Mouse (Mus musculus): Measurements from ENCODE around the gene Fam234b. TPM values are rescaled to one million over a fixed set of nuclear protein-coding genes. Genes with fewer than 3 reads are reported as not detected.

The Fam234b gene
- polyA plus RNA-seq, 1 experiment from 2014 or later: 48.8 TPM

GRCm38 (mm10) chr6:135235742-135236141 is 38.0 kb downstream of the Fam234b start:
- Histone ChIP-seq H3K9me3 (no peaks in the 10 kb centered on the region), H3K27ac (no peak overlapping the region), H3K27me3 (no peaks in the 10 kb centered on the region), H3K4me3 (replicated peaks) (no peak overlapping the region), H3K36me3 (replicated peaks) (peaks cover 38% of the 10 kb centered on the region), H3K4me1 (no peaks in the 10 kb centered on the region), H3K4me2 (no peak overlapping the region), H3K9ac (no peak overlapping the region)
- ATAC-seq (ENCODE audit: low FRiP score): no peak
- 96% methylated on average over 3 of the region's 3 CpGs for WGBS

- H3K4me2 ChIP-seq: no peak overlapping the region
- 89% methylated on average over 3 of the region's 3 CpGs for WGBS
- no peaks in the 10 kb centered on the region for H3K9me3 ChIP-seq
- H3K27ac ChIP-seq: no peak overlapping the region
- no peak for ATAC-seq (ENCODE audit: low FRiP score)
- H3K36me3 ChIP-seq (replicated peaks): peaks cover 35% of the 10 kb centered on the region
- no peaks in the 10 kb centered on the region for H3K27me3 ChIP-seq
- H3K9ac ChIP-seq: no peak overlapping the region
- H3K4me1 ChIP-seq: no peaks in the 10 kb centered on the region
- H3K4me3 ChIP-seq (replicated peaks): no peak overlapping the region
These were observed 38.8 kb downstream of the Fam234b start for GRCm38 (mm10) chr6:135236576-135236975.

GRCm38 (mm10) chr6:135237326-135237725 is 39.5 kb downstream of the Fam234b start:
- Histone ChIP-seq H3K9ac (no peak overlapping the region), H3K4me2 (no peak overlapping the region), H3K4me3 (replicated peaks) (no peak overlapping the region), H3K27me3 (no peaks in the 10 kb centered on the region), H3K36me3 (replicated peaks) (peaks cover 29% of the 10 kb centered on the region), H3K4me1 (no peaks in the 10 kb centered on the region), H3K9me3 (no peaks in the 10 kb centered on the region), H3K27ac (no peak overlapping the region)
- ATAC-seq (ENCODE audit: low FRiP score): no peak
- WGBS: 83% methylated on average over 14 of the region's 14 CpGs

GRCm38 (mm10) chr6:135238211-135238610 is 40.4 kb downstream of the Fam234b start:
- Histone ChIP-seq H3K27me3 (no peaks in the 10 kb centered on the region), H3K27ac (no peak overlapping the region), H3K36me3 (replicated peaks) (peaks cover 20% of the 10 kb centered on the region), H3K4me2 (no peak overlapping the region), H3K4me3 (replicated peaks) (no peak overlapping the region), H3K9ac (no peak overlapping the region), H3K9me3 (no peaks in the 10 kb centered on the region), H3K4me1 (no peaks in the 10 kb centered on the region)
- 54% methylated on average over 4 of the region's 4 CpGs for WGBS
- ATAC-seq (ENCODE audit: low FRiP score): no peak

GRCm38 (mm10) chr6:135240361-135240760 is 42.6 kb downstream of the Fam234b start:
- Histone ChIP-seq H3K9ac (no peak overlapping the region), H3K27ac (no peak overlapping the region), H3K4me3 (replicated peaks) (no peak overlapping the region), H3K4me1 (no peaks in the 10 kb centered on the region), H3K4me2 (no peak overlapping the region), H3K27me3 (no peaks in the 10 kb centered on the region), H3K36me3 (replicated peaks) (peaks cover 14% of the 10 kb centered on the region), H3K9me3 (no peaks in the 10 kb centered on the region)
- 95% methylated on average over 8 of the region's 8 CpGs for WGBS
- ATAC-seq (ENCODE audit: low FRiP score): no peak

- Histone ChIP-seq H3K27ac (no peak overlapping the region), H3K9me3 (no peaks in the 10 kb centered on the region), H3K36me3 (replicated peaks) (no peaks in the 10 kb centered on the region), H3K4me3 (replicated peaks) (no peak overlapping the region), H3K27me3 (peaks cover 9% of the 10 kb centered on the region; the same call in 1 of the 2 replicates), H3K9ac (no peak overlapping the region), H3K4me1 (no peaks in the 10 kb centered on the region; the same call in 1 of the 2 replicates), H3K4me2 (no peak overlapping the region)
- 62% methylated on average over 8 of the region's 8 CpGs for WGBS
- ATAC-seq (ENCODE audit: low FRiP score): no peak
These were observed 47.8 kb downstream of the Fam234b start for GRCm38 (mm10) chr6:135245586-135245985.

- Histone ChIP-seq H3K27me3 (peaks cover 12% of the 10 kb centered on the region; the same call in 1 of the 2 replicates), H3K27ac (no peak overlapping the region), H3K4me3 (replicated peaks) (no peak overlapping the region), H3K4me1 (peaks cover 20% of the 10 kb centered on the region), H3K9me3 (no peaks in the 10 kb centered on the region), H3K36me3 (replicated peaks) (no peaks in the 10 kb centered on the region), H3K9ac (no peak overlapping the region), H3K4me2 (no peak overlapping the region)
- 58% methylated on average over 6 of the region's 6 CpGs for WGBS
- no peak for ATAC-seq (ENCODE audit: low FRiP score)
These were observed 50.1 kb downstream of the Fam234b start for GRCm38 (mm10) chr6:135247861-135248260.

GRCm38 (mm10) chr6:135249846-135250531 is 52.2 kb downstream of the Fam234b start:
- no peak overlapping the region for H3K4me3 ChIP-seq (replicated peaks)
- WGBS: 49% methylated on average over 19 of the region's 19 CpGs
- H3K4me2 ChIP-seq: no peak overlapping the region
- H3K27me3 ChIP-seq: peaks cover 12% of the 10 kb centered on the region; the same call in 1 of the 2 replicates
- H3K27ac ChIP-seq: no peak overlapping the region
- H3K9ac ChIP-seq: no peak overlapping the region
- H3K9me3 ChIP-seq: no peaks in the 10 kb centered on the region
- H3K36me3 ChIP-seq (replicated peaks): no peaks in the 10 kb centered on the region
- peak; percentile 30; the same call in 1 of the 2 replicates for ATAC-seq (ENCODE audit: low FRiP score)
- H3K4me1 ChIP-seq: peaks cover 23% of the 10 kb centered on the region

- no peaks in the 10 kb centered on the region for H3K9me3 ChIP-seq
- no peaks in the 10 kb centered on the region for H3K36me3 ChIP-seq (replicated peaks)
- peaks cover 23% of the 10 kb centered on the region for H3K4me1 ChIP-seq
- no peak overlapping the region for H3K27ac ChIP-seq
- no peak overlapping the region for H3K4me2 ChIP-seq
- H3K4me3 ChIP-seq (replicated peaks): no peak overlapping the region
- WGBS: 60% methylated on average over 19 of the region's 19 CpGs
- no peak overlapping the region for H3K9ac ChIP-seq
- ATAC-seq (ENCODE audit: low FRiP score): no peak
- H3K27me3 ChIP-seq: peaks cover 12% of the 10 kb centered on the region; the same call in 1 of the 2 replicates
These were observed 53.3 kb downstream of the Fam234b start for GRCm38 (mm10) chr6:135250926-135251699.

GRCm38 (mm10) chr6:135251849-135252727 is 54.3 kb downstream of the Fam234b start:
- WGBS: 49% methylated on average over 24 of the region's 24 CpGs
- peak overlapping the region; percentile 55 for H3K4me2 ChIP-seq
- H3K4me1 ChIP-seq: peaks cover 23% of the 10 kb centered on the region
- peak overlapping the region; percentile 42; the same call in 1 of the 2 replicates for H3K9ac ChIP-seq
- H3K27ac ChIP-seq: peak overlapping the region; percentile 65
- no peaks in the 10 kb centered on the region for H3K9me3 ChIP-seq
- H3K36me3 ChIP-seq (replicated peaks): no peaks in the 10 kb centered on the region
- ATAC-seq (ENCODE audit: low FRiP score): peak; percentile 60
- H3K4me3 ChIP-seq (replicated peaks): peak overlapping the region; percentile 20
- H3K27me3 ChIP-seq: peaks cover 12% of the 10 kb centered on the region; the same call in 1 of the 2 replicates

GRCm38 (mm10) chr6:135252728-135253077 is 54.9 kb downstream of the Fam234b start:
- no peaks in the 10 kb centered on the region for H3K9me3 ChIP-seq
- no peak overlapping the region for H3K9ac ChIP-seq
- H3K4me1 ChIP-seq: peaks cover 23% of the 10 kb centered on the region
- H3K27ac ChIP-seq: peak overlapping the region; percentile 65
- 3% methylated on average over 16 of the region's 16 CpGs for WGBS
- H3K36me3 ChIP-seq (replicated peaks): no peaks in the 10 kb centered on the region
- peaks cover 12% of the 10 kb centered on the region; the same call in 1 of the 2 replicates for H3K27me3 ChIP-seq
- peak overlapping the region; percentile 20 for H3K4me3 ChIP-seq (replicated peaks)
- H3K4me2 ChIP-seq: peak overlapping the region; percentile 55
- ATAC-seq (ENCODE audit: low FRiP score): peak; percentile 93

- H3K27ac ChIP-seq: no peak within 1 kb of the TSS
- H3K4me2 ChIP-seq: no peak within 1 kb of the TSS
- H3K9me3 ChIP-seq: no peaks in the 10 kb centered on the region
- H3K9ac ChIP-seq: no peak within 1 kb of the TSS
- no peak for ATAC-seq (ENCODE audit: low FRiP score)
- no peaks in the 10 kb centered on the region for H3K36me3 ChIP-seq (replicated peaks)
- WGBS: 83% methylated on average over 7 of the region's 7 CpGs
- no peak within 1 kb of the TSS for H3K4me3 ChIP-seq (replicated peaks)
- H3K27me3 ChIP-seq: 0 out of 2 replicates have a peak, but pooled peaks cover 4% of the 10 kb centered on the region
- peaks cover 23% of the 10 kb centered on the region for H3K4me1 ChIP-seq
These were observed 56.4 kb downstream of the Fam234b start, which contains the start of gene Gsg1 for GRCm38 (mm10) chr6:135254153-135254552. TSS of gene Gsg1 (minus strand) at chr6:135254351.
